Mouse (Mus musculus) frontal cortex, adult 2 months (tissue): ENCODE results near the gene Ckm. TPM values are rescaled to one million over a fixed set of nuclear protein-coding genes. Genes with fewer than 3 reads are reported as not detected.

Source experiments
- DNase-seq, 2 experiments: peaks; one replicate each; pipeline ENCODE4 v3.0.0; 2022; ENCODE audit warnings: low spot score in 1 of 2; ENCODE audit errors: extremely low spot score in 1 of 2
- polyA plus RNA-seq: library from polyadenylated mRNA; depleted of rRNA; stranded (reverse); fragments of >200 nt; gene quantifications from 2 replicates; pipeline ENCODE4 v1.2.3, GENCODE M21; 2012

Gene Ckm
- polyA plus RNA-seq, 1 experiment = 0.90 TPM

GRCm38 (mm10) chr7:19427999-19428650, 23.5 kb downstream of the Ckm start:
- no peak for DNase-seq

- no peak for DNase-seq
These were observed 25.1 kb downstream of the Ckm start for GRCm38 (mm10) chr7:19429726-19430125.

- DNase-seq = no peak
These were observed 25.8 kb downstream of the Ckm start for GRCm38 (mm10) chr7:19430402-19430801.

- DNase-seq = no peak
These were observed 27.9 kb downstream of the Ckm start for GRCm38 (mm10) chr7:19432475-19432874.

- no peak for DNase-seq
These were observed 31.7 kb downstream of the Ckm start for GRCm38 (mm10) chr7:19436276-19436675.

- DNase-seq = no peak
These were observed 32.5 kb downstream of the Ckm start for GRCm38 (mm10) chr7:19437048-19437447.

GRCm38 (mm10) chr7:19441448-19442091, 37.0 kb downstream of the Ckm start:
- no peak for DNase-seq

- peak; percentile 49 to 94 for DNase-seq
These were observed 38.8 kb downstream of the Ckm start for GRCm38 (mm10) chr7:19443344-19443743.

GRCm38 (mm10) chr7:19444801-19445200, 40.2 kb downstream of the Ckm start:
- DNase-seq = no peak

GRCm38 (mm10) chr7:19447689-19448088, 43.1 kb downstream of the Ckm start:
- peak in 1 of 2 experiments; percentile 36 for DNase-seq

- DNase-seq = no peak
These were observed 44.6 kb downstream of the Ckm start for GRCm38 (mm10) chr7:19449165-19449564.

GRCm38 (mm10) chr7:19455186-19455585, 50.6 kb downstream of the Ckm start:
- DNase-seq = no peak

- DNase-seq = no peak
These were observed 51.4 kb downstream of the Ckm start for GRCm38 (mm10) chr7:19455819-19456495.

- DNase-seq = peak in 1 of 2 experiments; percentile 45
These were observed 52.1 kb downstream of the Ckm start for GRCm38 (mm10) chr7:19456628-19457027.

GRCm38 (mm10) chr7:19457414-19458071, 53.0 kb downstream of the Ckm start:
- no peak for DNase-seq

- DNase-seq = peak in 1 of 2 experiments; percentile 28
These were observed 53.5 kb downstream of the Ckm start for GRCm38 (mm10) chr7:19458072-19458486.

- peak; percentile 42 to 73 for DNase-seq
These were observed 54.1 kb downstream of the Ckm start, which contains the start of gene Mark4 for GRCm38 (mm10) chr7:19458591-19459111. TSS of gene Mark4 (minus strand) at chr7:19458821.

GRCm38 (mm10) chr7:19459144-19459870, 54.7 kb downstream of the Ckm start:
- DNase-seq = no peak

GRCm38 (mm10) chr7:19460500-19460899, 55.9 kb downstream of the Ckm start:
- no peak for DNase-seq

- DNase-seq = peak; percentile 41 to 89
These were observed 56.9 kb downstream of the Ckm start for GRCm38 (mm10) chr7:19461488-19461887.
